In the genomic region with DNA sequence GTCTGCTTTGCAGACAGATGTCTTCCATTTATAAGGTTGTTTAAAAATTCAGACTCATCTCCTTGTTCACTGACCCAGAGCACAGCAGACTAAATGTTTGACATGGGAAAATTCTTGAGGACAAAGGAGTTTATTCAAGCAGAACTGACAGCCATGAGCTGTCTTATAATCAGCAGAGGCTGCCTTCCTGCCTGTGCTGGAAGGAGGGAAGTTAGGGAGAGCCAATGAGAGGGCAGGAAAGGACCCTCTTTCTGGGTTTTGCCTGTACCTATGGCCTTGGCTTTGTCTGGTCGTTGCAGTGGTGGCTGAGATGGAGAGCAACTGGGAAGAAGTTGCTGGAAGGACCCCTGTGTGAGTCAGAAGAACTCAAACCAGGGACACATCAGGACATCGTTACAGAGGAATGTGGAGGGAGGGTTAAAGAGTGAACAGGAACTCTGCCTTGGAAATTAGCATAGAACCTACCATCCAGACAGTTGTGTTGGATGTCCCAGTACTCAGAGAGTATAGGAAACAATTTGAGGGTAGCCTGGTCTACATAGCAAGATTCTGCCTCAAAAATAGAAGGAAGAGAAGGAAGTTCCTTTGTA, we compare ENCODE assay signal across 12 mouse cellular contexts. TPM values are rescaled to one million over a fixed set of nuclear protein-coding genes. Genes with fewer than 3 reads are reported as not detected.
A peak's percentile ranks its signal among the peaks of the same experiment; 100 is the strongest.
DNase-seq lines count a peak whose midpoint lies in the region; ATAC-seq and TF ChIP-seq lines count a peak whose summit lies in the region.
"Had no signal": no experiment of that assay in that cellular context is flagged by ENCODE, and none has a peak within 500 bp of the region (broad histone marks: within the 10 kb centered on the region; RNA-seq: fewer than 3 reads in every experiment).

No protein-coding gene starts in this region.

- no peak overlapping the region for H3K4me3 ChIP-seq in intestine, embryonic 15.5 days (replicated peaks)
- H3K4me3 ChIP-seq in intestine, postnatal 0 days (ENCODE audit: low read depth, low read length), result no peak overlapping the region
- H3K4me3 ChIP-seq in hindbrain, embryonic 14.5 days (replicated peaks; ENCODE audit: low read length), result no peak overlapping the region
- H3K4me3 ChIP-seq in midbrain, postnatal 0 days (ENCODE audit: low read depth, low read length), result no peak overlapping the region

- H3K4me2 ChIP-seq in intestine, embryonic 15.5 days (replicated peaks), result no peak overlapping the region
- no peak overlapping the region for H3K4me2 ChIP-seq in intestine, postnatal 0 days (replicated peaks; ENCODE audit: low read depth)
- no peak overlapping the region for H3K4me2 ChIP-seq in hindbrain, embryonic 14.5 days (replicated peaks)
- H3K4me2 ChIP-seq in midbrain, postnatal 0 days (ENCODE audit: low read depth, low read length, poor library complexity, severe bottlenecking), result no peak overlapping the region

- no peaks in the 10 kb centered on the region for H3K36me3 ChIP-seq in intestine, embryonic 15.5 days
- H3K36me3 ChIP-seq in intestine, postnatal 0 days (ENCODE audit: control insufficient read depth, insufficient read depth), result no peaks in the 10 kb centered on the region
- no peaks in the 10 kb centered on the region for H3K36me3 ChIP-seq in hindbrain, embryonic 14.5 days (replicated peaks; ENCODE audit: control insufficient read depth, insufficient read depth)
- no peaks in the 10 kb centered on the region for H3K36me3 ChIP-seq in midbrain, postnatal 0 days (ENCODE audit: insufficient read depth, low read length)

- intact Hi-C loops in left cerebral cortex, postnatal 25 days (cut with DNase I), result no loop called here

- WGBS in intestine, embryonic 15.5 days, result 25% methylated on average over 2 of the region's 2 CpGs
- WGBS in intestine, postnatal 0 days, result 25% methylated on average over 2 of the region's 2 CpGs
- WGBS in hindbrain, embryonic 14.5 days, result 5% methylated on average over 2 of the region's 2 CpGs
- WGBS in midbrain, postnatal 0 days, result 8% methylated on average over 2 of the region's 2 CpGs

- DNase-seq in embryo, embryonic 10 days (ENCODE audit: low spot score), result peak; percentile 66
- DNase-seq in hindbrain, embryonic 14.5 days (ENCODE audit: low spot score), result peak; percentile 45
- no peak for DNase-seq in midbrain, postnatal 0 days (ENCODE audit: low spot score)
- DNase-seq in left cerebral cortex, postnatal 25 days (ENCODE audit: low spot score in 2 of 2), result no peak
- no peak for DNase-seq in left cerebral cortex, adult 8-10 months (ENCODE audit: low spot score in 2 of 2)
- DNase-seq: adrenal gland, postnatal 14 days; cerebellum, adult 18-20 months; gastrocnemius, postnatal 25 days; kidney, postnatal 4 days had no signal

- H3K27me3 ChIP-seq in intestine, embryonic 15.5 days (replicated peaks), result no peaks in the 10 kb centered on the region
- no peaks in the 10 kb centered on the region for H3K27me3 ChIP-seq in intestine, postnatal 0 days (replicated peaks; ENCODE audit: control insufficient read depth, insufficient read depth, low read length)
- H3K27me3 ChIP-seq in hindbrain, embryonic 14.5 days (ENCODE audit: control insufficient read depth, insufficient read depth, low read length), result no peaks in the 10 kb centered on the region
- no peaks in the 10 kb centered on the region for H3K27me3 ChIP-seq in midbrain, postnatal 0 days (ENCODE audit: insufficient read depth, low read length)

- no peak for TF ChIP-seq CTCF in intestine, postnatal 0 days (IDR thresholded peaks at IDR 0.05; ENCODE audit: low read depth)
- no peak for TF ChIP-seq CTCF in midbrain, postnatal 0 days (IDR thresholded peaks at IDR 0.05)

- 0 out of 2 replicates have a peak overlapping the region, but pooled peaks have one; percentile 1 for H3K27ac ChIP-seq in intestine, embryonic 15.5 days
- no peak overlapping the region for H3K27ac ChIP-seq in intestine, postnatal 0 days (ENCODE audit: low read depth, low read length)
- H3K27ac ChIP-seq in hindbrain, embryonic 14.5 days, result no peak overlapping the region
- H3K27ac ChIP-seq in midbrain, postnatal 0 days (ENCODE audit: low read depth, low read length), result no peak overlapping the region

- H3K9ac ChIP-seq in intestine, embryonic 15.5 days, result no peak overlapping the region
- no peak overlapping the region for H3K9ac ChIP-seq in intestine, postnatal 0 days (ENCODE audit: low read depth, low read length)
- no peak overlapping the region for H3K9ac ChIP-seq in hindbrain, embryonic 14.5 days
- H3K9ac ChIP-seq in midbrain, postnatal 0 days (replicated peaks; ENCODE audit: low read length, poor library complexity, severe bottlenecking), result no peak overlapping the region

- H3K9me3 ChIP-seq in intestine, embryonic 15.5 days, result no peaks in the 10 kb centered on the region
- no peaks in the 10 kb centered on the region for H3K9me3 ChIP-seq in intestine, postnatal 0 days (ENCODE audit: control insufficient read depth)
- no peaks in the 10 kb centered on the region for H3K9me3 ChIP-seq in hindbrain, embryonic 14.5 days (ENCODE audit: control insufficient read depth, low read length)
- H3K9me3 ChIP-seq in midbrain, postnatal 0 days (ENCODE audit: low read length), result no peaks in the 10 kb centered on the region

- H3K4me1 ChIP-seq in intestine, embryonic 15.5 days (replicated peaks), result no peaks in the 10 kb centered on the region
- H3K4me1 ChIP-seq in intestine, postnatal 0 days (replicated peaks; ENCODE audit: control insufficient read depth, insufficient read depth, low read length), result no peaks in the 10 kb centered on the region
- no peaks in the 10 kb centered on the region for H3K4me1 ChIP-seq in hindbrain, embryonic 14.5 days (replicated peaks; ENCODE audit: control insufficient read depth, insufficient read depth, low read length)
- no peaks in the 10 kb centered on the region for H3K4me1 ChIP-seq in midbrain, postnatal 0 days (ENCODE audit: insufficient read depth, low read length)

- ATAC-seq in intestine, embryonic 15.5 days, result no peak
- ATAC-seq in intestine, postnatal 0 days, result no peak
- ATAC-seq in hindbrain, embryonic 14.5 days (ENCODE audit: low FRiP score), result peak; percentile 78; the same call in 1 of the 2 replicates
- ATAC-seq in midbrain, postnatal 0 days (ENCODE audit: low FRiP score), result peak; percentile 61; the same call in 1 of the 2 replicates
- no peak for ATAC-seq in frontal cortex, adult (ENCODE audit: low TSS enrichment)

RNA-seq across cellular contexts. Expression of a gene that starts 35.4 kb away (rescaled TPM):
- 0.96 and 1.1 TPM in 2 replicates for polyA plus RNA-seq in intestine, embryonic 15.5 days (2015; fragmentation: Nextera tagmentation; extraction: Ambion mirVana)
- 0.55 and 0.78 TPM in 2 replicates for polyA plus RNA-seq in intestine, postnatal 0 days (2015; fragmentation: Nextera tagmentation; extraction: Ambion mirVana)
- polyA plus RNA-seq in hindbrain, embryonic 14.5 days (2014; fragmentation: Nextera tagmentation; extraction: Ambion mirVana), result 0.19 and 0.27 TPM in 2 replicates
- 0.76 and 1.0 TPM in 2 replicates for total RNA-seq in midbrain, postnatal 0 days (2014; rRNA removed)
- 0.31 and 0.56 TPM in 2 replicates for polyA plus RNA-seq in midbrain, postnatal 0 days (2015; fragmentation: Nextera tagmentation; extraction: Ambion mirVana)
- total RNA-seq in left cerebral cortex, postnatal 25 days (2021), result under 1 TPM in 1 of 2 experiments, not detected in 1; 0.25 TPM
- total RNA-seq in left cerebral cortex, adult 8-10 months (2022), result 1 to 10 TPM in 2 of 4 experiments, under 1 TPM in 2; 0.72 to 1.2 (median 0.97) TPM

RNA-seq across cellular contexts. Expression of a gene that starts 50.2 kb away (rescaled TPM):
- 29.2 and 29.3 TPM in 2 replicates for polyA plus RNA-seq in intestine, embryonic 15.5 days (2015; fragmentation: Nextera tagmentation; extraction: Ambion mirVana)
- 33.8 and 36.6 TPM in 2 replicates for polyA plus RNA-seq in intestine, postnatal 0 days (2015; fragmentation: Nextera tagmentation; extraction: Ambion mirVana)
- polyA plus RNA-seq in hindbrain, embryonic 14.5 days (2014; fragmentation: Nextera tagmentation; extraction: Ambion mirVana), result 77.8 and 91.9 TPM in 2 replicates
- total RNA-seq in midbrain, postnatal 0 days (2014; rRNA removed), result 167 and 185 TPM in 2 replicates
- 40.3 and 45.9 TPM in 2 replicates for polyA plus RNA-seq in midbrain, postnatal 0 days (2015; fragmentation: Nextera tagmentation; extraction: Ambion mirVana)
- total RNA-seq in left cerebral cortex, postnatal 25 days (2021), result 100 to 1,000 TPM; 151 to 156 TPM
- total RNA-seq in left cerebral cortex, adult 8-10 months (2022), result 100 to 1,000 TPM; 141 to 160 (median 148) TPM

Comparison
In these comparisons a context has a peak if more than half of its experiments do, and no peak if none do; other contexts are left out.
1. ATAC-seq: peak in hindbrain, embryonic 14.5 days (single experiment) and midbrain, postnatal 0 days (single experiment); none in intestine, embryonic 15.5 days (single experiment), intestine, postnatal 0 days (single experiment) and frontal cortex, adult (single experiment).
2. DNase-seq: peak in embryo, embryonic 10 days (single experiment) and hindbrain, embryonic 14.5 days (single experiment); none in midbrain, postnatal 0 days (single experiment), left cerebral cortex, postnatal 25 days (0 of 2) and left cerebral cortex, adult 8-10 months (0 of 2).